8 mouse cellular contexts compared by ENCODE assay signal in the genomic region with DNA sequence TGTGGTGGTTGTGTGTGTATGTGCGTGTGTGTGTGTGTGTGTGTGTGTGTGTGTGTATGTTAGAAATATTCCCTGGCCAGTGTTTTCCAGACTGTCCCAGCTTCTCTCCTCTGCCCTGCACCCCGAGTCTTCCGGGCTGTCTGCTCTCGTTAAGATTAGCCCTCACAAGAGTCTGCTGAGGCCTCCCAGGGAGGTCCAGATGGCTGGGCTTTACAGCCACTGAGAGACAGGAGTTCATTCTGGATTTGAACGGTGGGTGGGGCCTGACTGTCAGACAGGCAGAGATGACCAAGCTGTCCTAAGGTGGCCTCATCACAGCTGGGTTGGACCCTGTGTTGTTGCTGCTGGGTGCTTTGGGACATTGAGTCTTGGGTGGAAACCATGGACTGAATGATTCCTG. TPM values are rescaled to one million over a fixed set of nuclear protein-coding genes. Genes with fewer than 3 reads are reported as not detected.
A peak's percentile ranks its signal among the peaks of the same experiment; 100 is the strongest.
DNase-seq lines count a peak whose midpoint lies in the region.

No protein-coding gene starts in this region.

- peak; percentile 11 to 14 for DNase-seq in cerebellum, adult 18-20 months
- no peak for DNase-seq in cerebellum, adult 8-10 months
- DNase-seq in left cerebral cortex, postnatal 4 days, result peak; percentile 75
- DNase-seq in left cerebral cortex, adult 18-20 months (ENCODE audit: low spot score in 2 of 2), result no peak
- peak; percentile 54 for DNase-seq in kidney, postnatal 14 days
- peak; percentile 83 for DNase-seq in retina, postnatal 1 day
- no peak for DNase-seq in right cerebral cortex, postnatal 14 days
- no peak for DNase-seq in T-cell, adult 2 months (ENCODE audit: low spot score)

- intact Hi-C loops in left cerebral cortex, postnatal 4 days (cut with DNase I), result no loop called here

RNA-seq across cellular contexts. Expression of a gene that starts 28.8 kb away (rescaled TPM):
- total RNA-seq in left cerebral cortex, postnatal 4 days (2021), result not detected
- not detected for total RNA-seq in left cerebral cortex, adult 18-20 months (2021)

RNA-seq across cellular contexts. Expression of a gene that starts 40.6 kb away (rescaled TPM):
- total RNA-seq in left cerebral cortex, postnatal 4 days (2021), result not detected
- under 1 TPM in 1 of 2 experiments, not detected in 1; 0.23 TPM for total RNA-seq in left cerebral cortex, adult 18-20 months (2021)

Comparison
In these comparisons a context has a peak if more than half of its experiments do, and no peak if none do; other contexts are left out.
1. DNase-seq: peak in cerebellum, adult 18-20 months (2 of 2), left cerebral cortex, postnatal 4 days (single experiment), kidney, postnatal 14 days (single experiment) and retina, postnatal 1 day (single experiment); none in cerebellum, adult 8-10 months (single experiment), left cerebral cortex, adult 18-20 months (0 of 2), right cerebral cortex, postnatal 14 days (single experiment) and T-cell, adult 2 months (single experiment).